Mouse (Mus musculus) embryonic facial prominence, embryonic 11.5 days (tissue): ENCODE measurements at regions not wholly inside any gene's neighbourhood (a gene's known extent, or its start where the extent isn't known, plus 50 kb on each side); places are given as distances from the start of the nearest gene placed in this dataset.

ENCODE experiments used
- ATAC-seq: fragments of 200-750 bp; cut with Nextera tagmentation; replicated peaks from 2 replicates; pipeline ENCODE4 v1.8.0; 2017; ENCODE audit warnings: low read depth; ENCODE audit not compliant: insufficient number of reproducible peaks, low FRiP score, low TSS enrichment
- DNase-seq: peaks from one replicate; pipeline ENCODE4 v3.0.0-alpha.2; 2015; ENCODE audit warnings: low spot score
- H3K27ac ChIP-seq: fragments of 300-500 bp; sonication (generic); replicated peaks from 2 replicates; pipeline ENCODE4 v1.5.1; 2014; ENCODE audit warnings: mild to moderate bottlenecking, low read depth, low read length, control low read depth
- H3K27me3 ChIP-seq: fragments of 300-500 bp; sonication (generic); 2 replicates; pipeline ENCODE4 v1.6.1; 2014; ENCODE audit warnings: mild to moderate bottlenecking, low read length, moderate library complexity, mixed read lengths; ENCODE audit not compliant: control insufficient read depth, insufficient read depth
- H3K36me3 ChIP-seq: fragments of 300-500 bp; sonication (generic); replicated peaks from 2 replicates; pipeline ENCODE4 v1.6.1; 2014; ENCODE audit warnings: low read depth, mild to moderate bottlenecking, low read length, moderate library complexity, mixed read lengths; ENCODE audit not compliant: control insufficient read depth, insufficient read depth
- H3K4me1 ChIP-seq: fragments of 300-500 bp; sonication (generic); 2 replicates; pipeline ENCODE4 v1.6.1; 2014; ENCODE audit warnings: low read length, mixed read lengths; ENCODE audit not compliant: control insufficient read depth, insufficient read depth
- H3K4me2 ChIP-seq: fragments of 300-500 bp; sonication (generic); 2 replicates; pipeline ENCODE4 v1.6.1; 2014; ENCODE audit warnings: low read depth, mild to moderate bottlenecking, control low read depth, low read length, moderate library complexity
- H3K4me3 ChIP-seq: fragments of 300-500 bp; sonication (generic); 2 replicates; pipeline ENCODE4 v1.5.1; 2014; ENCODE audit warnings: low read depth, low read length, control low read depth
- H3K9ac ChIP-seq: fragments of 300-500 bp; sonication (generic); replicated peaks from 2 replicates; pipeline ENCODE4 v1.6.1; 2014; ENCODE audit warnings: mild to moderate bottlenecking, control low read depth, low read length
- H3K9me3 ChIP-seq: fragments of 300-500 bp; sonication (generic); replicated peaks from 2 replicates; pipeline ENCODE4 v1.6.1; 2016; ENCODE audit warnings: mild to moderate bottlenecking, low read length, inconsistent platforms, mixed read lengths; ENCODE audit not compliant: control insufficient read depth
- WGBS: fragments of 180-500 bp; shearing (Covaris S2); extraction: QIAGEN DNeasy Blood & Tissue Kit; methylation state at CpG from one replicate; pipeline ENCODE4 v1.1.7; 2014; 5-methylcytosine and 5-hydroxymethylcytosine counted together

DNA sequence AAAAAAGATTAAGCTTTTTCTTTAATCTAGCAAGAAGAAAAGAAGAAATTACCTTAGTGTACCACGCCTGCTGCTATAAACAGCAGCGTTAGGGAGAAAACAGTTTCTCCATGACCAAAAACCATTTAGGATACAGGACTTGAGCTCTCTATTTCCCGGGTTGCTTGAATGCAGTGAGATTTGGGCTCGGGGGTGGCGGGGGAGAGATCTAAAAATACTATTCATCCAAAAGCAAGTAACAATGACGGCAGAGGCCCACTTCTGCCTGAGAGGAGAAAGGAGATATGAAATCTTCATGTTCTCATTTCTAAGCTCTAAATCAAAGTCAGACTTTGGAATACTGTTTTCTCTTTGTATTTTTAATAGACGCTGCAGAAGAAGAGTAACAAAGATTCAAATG is 120.6 kb upstream of the 4930583I09Rik start:
- Histone ChIP-seq H3K4me2 (no peak overlapping the region), H3K4me3 (no peak overlapping the region), H3K4me1 (no peaks in the 10 kb centered on the region), H3K36me3 (no peaks in the 10 kb centered on the region), H3K9ac (no peak overlapping the region), H3K9me3 (no peaks in the 10 kb centered on the region), H3K27me3 (no peaks in the 10 kb centered on the region), H3K27ac (no peak overlapping the region)
- no peak for DNase-seq
- WGBS, result 91% methylated on average over 7 of the region's 7 CpGs
- no peak for ATAC-seq

GRCm38 (mm10) chr17:64953275-64953674 is 117.4 kb upstream of the 4930583I09Rik start:
- Histone ChIP-seq H3K27ac (no peak overlapping the region), H3K27me3 (no peaks in the 10 kb centered on the region), H3K4me3 (no peak overlapping the region), H3K9ac (no peak overlapping the region), H3K4me1 (no peaks in the 10 kb centered on the region), H3K9me3 (no peaks in the 10 kb centered on the region), H3K4me2 (no peak overlapping the region), H3K36me3 (no peaks in the 10 kb centered on the region)
- DNase-seq (no peak), ATAC-seq (no peak)
- 98% methylated on average over 7 of the region's 7 CpGs for WGBS

GRCm38 (mm10) chr17:64951625-64951940 is 115.7 kb upstream of the 4930583I09Rik start:
- no peaks in the 10 kb centered on the region for H3K9me3 ChIP-seq
- H3K9ac ChIP-seq, result no peak overlapping the region
- no peak overlapping the region for H3K4me3 ChIP-seq
- 81% methylated on average over 1 of the region's 1 CpGs for WGBS
- DNase-seq (no peak), ATAC-seq (no peak)
- H3K27me3 ChIP-seq, result no peaks in the 10 kb centered on the region
- H3K36me3 ChIP-seq, result no peaks in the 10 kb centered on the region
- no peaks in the 10 kb centered on the region for H3K4me1 ChIP-seq
- no peak overlapping the region for H3K4me2 ChIP-seq
- H3K27ac ChIP-seq, result no peak overlapping the region

- no peaks in the 10 kb centered on the region for H3K27me3 ChIP-seq
- DNase-seq, result no peak
- WGBS, result 77% methylated on average over 6 of the region's 6 CpGs
Observed at GRCm38 (mm10) chr17:64950802-64951624, 115.1 kb upstream of the 4930583I09Rik start.

DNA sequence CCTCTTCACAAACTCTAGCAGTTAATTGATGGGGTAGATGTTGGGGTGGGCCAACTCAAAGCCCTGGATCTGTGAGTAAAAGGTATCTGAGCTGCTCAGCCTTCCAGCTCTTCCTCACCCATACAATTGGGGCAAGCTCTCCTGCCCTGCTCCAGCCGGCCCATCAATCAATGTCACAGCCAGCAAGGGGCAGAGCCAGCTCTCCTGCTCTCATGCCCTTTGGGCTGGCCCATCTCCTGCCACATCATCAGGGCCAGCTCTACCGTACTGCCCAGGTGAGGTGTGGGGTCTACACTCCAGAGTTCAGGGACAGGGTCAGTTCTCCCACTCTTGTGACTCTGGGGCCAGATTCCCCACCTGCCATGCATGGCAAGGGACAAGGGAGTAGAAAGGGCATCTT is 107.3 kb upstream of the 4930583I09Rik start:
- WGBS, result 72% methylated on average over 2 of the region's 2 CpGs
- DNase-seq (no peak), ATAC-seq (no peak)
- no peaks in the 10 kb centered on the region for H3K9me3 ChIP-seq
- H3K27me3 ChIP-seq, result no peaks in the 10 kb centered on the region
- no peak overlapping the region for H3K4me3 ChIP-seq
- H3K36me3 ChIP-seq, result no peaks in the 10 kb centered on the region
- no peak overlapping the region for H3K4me2 ChIP-seq
- H3K9ac ChIP-seq, result no peak overlapping the region
- H3K4me1 ChIP-seq, result no peaks in the 10 kb centered on the region
- no peak overlapping the region for H3K27ac ChIP-seq

More at GRCm38 (mm10) chr17:64950802-64951624, 115.1 kb upstream of the 4930583I09Rik start:
- no peak for ATAC-seq
- Histone ChIP-seq H3K4me1 (no peaks in the 10 kb centered on the region), H3K27ac (no peak overlapping the region), H3K9me3 (no peaks in the 10 kb centered on the region), H3K4me3 (no peak overlapping the region), H3K4me2 (no peak overlapping the region), H3K9ac (no peak overlapping the region), H3K36me3 (no peaks in the 10 kb centered on the region)

GRCm38 (mm10) chr17:64941555-64941954 is 105.7 kb upstream of the 4930583I09Rik start:
- DNase-seq (no peak), ATAC-seq (no peak)
- Histone ChIP-seq H3K27me3 (no peaks in the 10 kb centered on the region), H3K27ac (no peak overlapping the region), H3K4me1 (no peaks in the 10 kb centered on the region), H3K4me2 (no peak overlapping the region), H3K9ac (no peak overlapping the region), H3K9me3 (no peaks in the 10 kb centered on the region), H3K36me3 (no peaks in the 10 kb centered on the region), H3K4me3 (no peak overlapping the region)
- WGBS, result 88% methylated on average over 6 of the region's 6 CpGs

DNA sequence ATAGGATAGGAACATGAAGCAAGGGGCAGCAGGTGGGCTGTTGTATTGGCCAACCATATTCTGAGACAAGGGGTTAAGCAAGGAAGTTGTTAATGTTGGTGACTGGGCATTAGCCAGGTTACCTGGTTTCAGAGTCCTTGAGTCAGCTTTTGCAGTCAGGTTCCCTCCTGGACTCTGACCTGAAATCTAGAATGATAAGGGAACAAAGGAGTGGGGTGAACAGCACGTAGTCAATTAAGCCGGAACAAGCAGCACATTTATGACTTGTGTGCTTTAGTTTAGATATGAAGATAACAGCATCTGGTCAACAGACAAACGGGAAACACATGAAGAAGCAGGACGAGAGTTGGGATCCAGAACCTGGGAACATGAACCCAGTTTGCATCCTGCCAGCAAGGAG is 99.8 kb upstream of the 4930583I09Rik start:
- 74% methylated on average over 4 of the region's 4 CpGs for WGBS
- ATAC-seq (no peak), DNase-seq (no peak)
- H3K9me3 ChIP-seq, result no peaks in the 10 kb centered on the region
- H3K4me2 ChIP-seq, result no peak overlapping the region
- no peak overlapping the region for H3K27ac ChIP-seq
- H3K27me3 ChIP-seq, result no peaks in the 10 kb centered on the region
- H3K4me3 ChIP-seq, result no peak overlapping the region
- no peaks in the 10 kb centered on the region for H3K4me1 ChIP-seq
- H3K9ac ChIP-seq, result no peak overlapping the region
- no peaks in the 10 kb centered on the region for H3K36me3 ChIP-seq

- H3K9me3 ChIP-seq, result no peaks in the 10 kb centered on the region
- DNase-seq (no peak), ATAC-seq (no peak)
- H3K4me3 ChIP-seq, result no peak overlapping the region
- no peaks in the 10 kb centered on the region for H3K27me3 ChIP-seq
- no peak overlapping the region for H3K27ac ChIP-seq
- H3K4me1 ChIP-seq, result no peaks in the 10 kb centered on the region
- H3K36me3 ChIP-seq, result no peaks in the 10 kb centered on the region
- H3K4me2 ChIP-seq, result no peak overlapping the region
- H3K9ac ChIP-seq, result no peak overlapping the region
- WGBS, result 93% methylated on average over 1 of the region's 1 CpGs
Observed at GRCm38 (mm10) chr17:64934411-64934810, 98.5 kb upstream of the 4930583I09Rik start.
